Mouse (Mus musculus) left cerebral cortex, postnatal 36 days (tissue): ENCODE data around the gene Efl1. TPM values are rescaled to one million over a fixed set of nuclear protein-coding genes. Genes with fewer than 3 reads are reported as not detected.

Source experiments
- DNase-seq, 2 experiments: peaks; one replicate each; pipeline ENCODE4 v3.0.0; 2021 to 2022; ENCODE audit warnings: low spot score in 2 of 2, mixed read lengths in 1 of 2
- intact Hi-C: fragments of 180-260 bp; cut with DNase I; formaldehyde crosslinking; loops from one replicate; pipeline ENCODE4 v1.15.1; 2025
- total RNA-seq, 2 experiments: library from RNA; stranded (reverse); gene quantifications; 2 replicates each; pipeline ENCODE4 v1.2.3; 2021

Efl1 gene
- 10 to 100 TPM; 14.3 to 17.2 TPM for total RNA-seq

DNA sequence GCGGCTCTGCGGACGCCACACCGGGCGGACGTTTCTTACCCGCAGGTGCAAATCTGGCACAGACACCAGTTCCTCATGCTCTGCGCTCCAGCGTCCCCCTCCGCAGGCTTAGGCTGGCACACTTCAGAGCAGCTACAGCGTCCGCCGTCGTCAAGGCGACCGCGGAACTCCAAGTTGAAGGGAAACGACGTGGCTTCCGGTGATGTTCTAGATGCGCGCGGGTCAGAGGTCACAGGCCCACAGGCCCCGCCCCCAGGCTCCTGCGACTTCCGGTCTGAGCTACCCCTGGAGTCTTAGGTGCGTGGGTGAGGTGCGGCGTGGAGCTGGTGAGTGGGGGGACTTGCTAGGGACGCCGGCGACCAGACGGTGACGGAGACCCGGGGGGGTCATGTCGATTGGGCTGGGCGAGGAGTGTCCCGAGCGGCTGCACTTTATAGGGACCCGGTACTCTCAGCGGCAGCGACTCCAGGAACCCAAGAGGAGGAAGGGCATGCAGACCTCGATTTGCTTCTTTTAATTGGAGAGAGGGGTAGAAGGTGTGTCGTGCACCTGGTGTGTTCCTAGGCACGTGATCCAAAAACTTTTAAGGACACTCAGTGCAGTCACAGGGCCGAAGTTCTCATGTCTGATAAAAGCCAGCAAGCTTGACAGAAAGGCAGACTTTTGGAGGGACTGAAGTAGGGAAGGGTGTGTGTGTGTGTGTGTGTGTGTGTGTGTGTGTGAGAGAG lies at the start of gene Efl1, which contains the start of gene Saxo2:
Efl1 (plus strand) TSS at position 262 of the 728 bp plus-strand sequence.
Saxo2 (minus strand) TSS at position 176 of the 728 bp plus-strand sequence.
- intact Hi-C loops = no loop called here

GRCm38 (mm10) chr7:82602008-82602407 lies 46.4 kb upstream of the Efl1 start:
- intact Hi-C loops = no loop called here
- DNase-seq = no peak

More for the DNA sequence above, at the start of gene Efl1, which contains the start of gene Saxo2:
- peak; percentile 95 to 96 for DNase-seq

DNA sequence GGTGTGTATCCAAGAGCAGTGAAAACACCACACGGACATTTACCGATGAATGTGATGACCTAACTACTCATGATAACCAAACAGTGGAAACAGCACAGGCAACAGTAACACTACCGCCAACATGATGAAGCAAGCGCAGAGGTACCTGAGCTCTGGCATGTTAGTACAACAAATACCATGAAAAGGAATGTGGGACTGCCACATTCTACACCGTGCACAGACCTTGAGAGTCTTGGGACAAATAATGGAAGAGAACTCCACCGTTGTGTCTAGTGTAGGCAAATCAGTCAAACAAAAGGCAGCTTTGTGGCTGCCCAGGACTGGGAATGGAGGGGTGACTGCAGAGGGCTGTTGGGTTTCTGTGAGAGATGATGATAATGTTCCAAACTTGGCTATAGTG lies 43.0 kb upstream of the Efl1 start:
- DNase-seq = no peak
- intact Hi-C loops = no loop called here

GRCm38 (mm10) chr7:82609629-82610028 lies 38.8 kb upstream of the Efl1 start:
- no peak for DNase-seq
- intact Hi-C loops = loop anchor here (10.0 kb wide), 1 partner anchor 265 kb away; no protein-coding TSS in a partner anchor

- intact Hi-C loops = no loop called here
Measured at GRCm38 (mm10) chr7:82625342-82625741, 23.1 kb upstream of the Efl1 start.

GRCm38 (mm10) chr7:82647183-82647582 lies 1.2 kb upstream of the Efl1 start:
- intact Hi-C loops = no loop called here
- DNase-seq = no peak

More at GRCm38 (mm10) chr7:82625342-82625741, 23.1 kb upstream of the Efl1 start:
- no peak for DNase-seq

- intact Hi-C loops = no loop called here
- no peak for DNase-seq
Measured at GRCm38 (mm10) chr7:82647909-82648308, 505 bp upstream of the Efl1 start.

- peak in 1 of 2 experiments; percentile 16 for DNase-seq
Measured at GRCm38 (mm10) chr7:82649081-82649445, 649 bp downstream of the Efl1 start.

GRCm38 (mm10) chr7:82664604-82665003 lies 16.2 kb downstream of the Efl1 start:
- DNase-seq = no peak
- intact Hi-C loops = no loop called here

More at GRCm38 (mm10) chr7:82649081-82649445, 649 bp downstream of the Efl1 start:
- intact Hi-C loops = no loop called here

DNA sequence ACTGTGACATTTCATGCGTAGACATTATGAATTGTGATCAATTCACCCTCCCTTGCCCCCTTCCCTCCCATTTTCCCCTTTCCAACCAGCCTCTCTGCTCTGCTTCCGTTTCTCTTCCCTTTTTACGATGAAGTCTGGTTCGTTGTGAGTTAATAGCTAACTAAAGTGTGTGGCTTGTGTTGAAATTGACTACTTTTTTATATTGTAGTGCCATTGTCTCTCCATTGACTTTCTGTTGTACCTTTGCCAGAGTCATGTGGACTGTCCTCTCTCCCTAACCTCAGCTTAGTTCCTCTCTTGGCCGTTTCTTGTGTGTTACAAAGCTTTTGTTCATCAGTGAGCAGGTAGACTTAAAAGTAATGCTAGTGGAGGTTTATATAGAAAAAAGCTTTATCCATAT lies 27.6 kb downstream of the Efl1 start:
- intact Hi-C loops = no loop called here
- no peak for DNase-seq

DNA sequence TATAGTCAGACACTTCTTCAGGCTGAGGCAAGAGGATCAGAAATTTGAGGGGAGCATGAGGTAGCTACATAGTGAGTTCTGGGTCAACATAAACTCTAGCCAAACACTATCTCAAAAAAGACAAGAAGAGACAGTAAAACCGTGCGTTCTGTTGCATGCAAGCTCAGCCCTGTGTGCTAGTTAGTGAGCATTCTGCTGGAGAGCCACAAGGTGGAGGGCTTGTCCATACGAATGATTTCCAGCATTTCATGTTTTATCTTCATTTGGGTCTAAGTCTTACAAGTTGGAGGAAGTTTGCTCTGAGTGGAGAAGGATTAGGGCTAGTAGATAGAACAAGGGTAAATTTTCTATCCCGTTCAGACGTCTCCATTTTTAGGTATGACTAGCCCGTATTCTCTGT lies 28.4 kb downstream of the Efl1 start:
- intact Hi-C loops = no loop called here
- no peak for DNase-seq

- intact Hi-C loops = no loop called here
- no peak for DNase-seq
Measured at GRCm38 (mm10) chr7:82679901-82680300, 31.5 kb downstream of the Efl1 start.

- intact Hi-C loops = no loop called here
- peak in 1 of 2 experiments; percentile 15 for DNase-seq
Measured at GRCm38 (mm10) chr7:82688736-82689135, 40.3 kb downstream of the Efl1 start.

DNA sequence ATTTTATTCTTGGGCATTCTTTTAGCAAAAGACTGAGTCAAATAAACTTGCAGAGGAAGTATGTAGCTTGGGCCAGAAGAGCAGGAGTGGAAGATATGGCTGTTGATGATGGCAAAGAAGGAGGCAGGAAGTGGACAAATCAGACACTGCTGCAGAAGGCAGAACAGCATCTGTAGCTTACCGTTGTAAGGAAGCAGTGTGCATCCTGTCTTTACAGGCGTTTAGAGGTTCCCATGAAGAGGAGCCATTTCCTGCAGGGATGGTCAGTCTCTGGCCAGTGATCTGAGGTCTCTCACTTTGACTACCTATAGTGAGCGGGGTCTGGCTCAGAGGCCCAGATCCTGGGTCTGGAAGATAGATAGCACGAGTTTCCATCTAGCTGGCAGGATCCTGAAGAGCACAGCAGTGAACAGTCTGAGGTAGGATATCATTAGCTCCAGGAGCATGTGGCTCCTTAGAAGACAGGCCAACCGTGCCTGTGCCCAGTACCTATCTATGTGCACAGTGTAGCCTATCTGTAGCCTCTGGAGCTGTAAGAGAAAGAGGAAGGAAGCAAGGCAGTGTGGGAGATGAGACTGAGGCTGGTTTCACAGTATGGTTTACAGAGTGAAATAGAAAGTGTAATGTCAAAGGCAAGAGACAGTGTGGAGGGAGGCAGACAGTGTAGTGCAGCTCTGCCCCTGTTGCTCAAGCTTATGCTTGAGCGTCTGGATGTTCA lies 42.8 kb downstream of the Efl1 start:
- intact Hi-C loops = no loop called here

DNA sequence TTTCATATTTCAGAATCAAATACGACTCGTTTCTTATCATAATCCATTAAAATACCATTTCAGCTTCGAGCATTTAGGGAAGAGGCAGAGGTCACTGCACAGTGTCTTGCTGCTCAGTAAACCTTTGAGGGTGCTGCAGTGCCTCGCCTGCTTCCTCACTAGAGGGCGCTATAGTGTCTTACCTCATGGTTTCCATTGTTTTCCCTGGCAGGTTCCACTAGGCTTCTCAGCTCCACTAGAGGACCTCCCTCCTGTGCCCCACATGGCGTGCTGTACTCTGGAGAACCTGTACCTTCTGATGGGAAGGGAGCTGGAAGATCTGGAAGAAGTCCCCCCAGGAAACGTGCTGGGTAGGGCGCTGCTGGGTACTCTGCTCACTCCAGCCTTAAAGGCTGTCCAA lies 49.3 kb downstream of the Efl1 start:
- no peak for DNase-seq
- intact Hi-C loops = no loop called here

More for the DNA sequence above, 42.8 kb downstream of the Efl1 start:
- DNase-seq = no peak

DNA sequence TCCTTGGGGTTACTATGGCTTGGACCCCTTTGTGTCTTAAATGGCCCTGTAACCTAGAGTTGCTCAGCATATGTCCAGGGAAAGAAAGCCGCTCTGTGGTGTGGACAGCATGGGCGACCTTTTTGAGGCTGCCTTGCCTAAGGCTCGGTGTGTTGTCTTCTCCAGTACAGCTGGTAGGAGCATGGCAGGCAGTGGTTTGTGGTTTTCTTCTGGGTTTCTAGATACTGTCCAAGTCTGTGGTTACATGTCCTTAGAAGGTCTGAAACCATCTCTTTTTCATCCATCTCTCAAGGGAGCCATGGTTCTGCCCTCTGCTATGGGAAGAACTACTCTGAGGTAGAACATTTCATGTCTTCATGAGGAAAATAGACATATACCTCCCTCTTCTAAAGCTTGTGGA lies 50.6 kb downstream of the Efl1 start:
- DNase-seq = no peak
- intact Hi-C loops = no loop called here

GRCm38 (mm10) chr7:82702384-82703343 lies 54.2 kb downstream of the Efl1 start:
- DNase-seq = no peak
- intact Hi-C loops = loop anchor here (10.0 kb wide), 1 partner anchor 62 kb away; no protein-coding TSS in a partner anchor

DNA sequence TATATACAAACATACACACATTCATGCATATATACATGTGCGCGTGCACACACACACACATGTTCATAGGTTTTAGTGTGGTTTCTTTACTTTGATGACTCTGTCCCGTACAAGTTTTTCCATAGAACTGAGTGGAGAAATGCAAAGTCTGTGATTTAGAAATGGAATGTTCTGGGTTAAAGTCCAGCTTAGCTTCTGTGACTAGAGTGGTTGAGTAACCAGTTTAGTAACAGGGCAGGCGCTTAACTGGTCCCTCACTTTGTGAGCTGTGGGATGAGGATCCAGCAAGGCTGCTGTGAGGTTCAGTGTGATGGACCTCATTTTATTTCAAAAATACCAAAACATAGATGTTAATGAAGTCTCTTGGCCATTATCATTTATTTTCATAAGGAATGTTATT lies 60.8 kb downstream of the Efl1 start:
- intact Hi-C loops = loop anchor here (10.0 kb wide), 1 partner anchor 56 kb away; no protein-coding TSS in a partner anchor
- DNase-seq = no peak

- intact Hi-C loops = loop anchor here (1.0 to 10.0 kb wide), 2 partner anchors 835 to 959 kb away; no protein-coding TSS in a partner anchor
- DNase-seq = peak in 1 of 2 experiments; percentile 25
Measured at GRCm38 (mm10) chr7:82715210-82715911, 66.9 kb downstream of the Efl1 start.
